Mouse (Mus musculus) lung, postnatal 0 days (tissue): Measurements from ENCODE around the gene Pde2a.

ENCODE experiments used
- CTCF ChIP-seq: IDR thresholded peaks from 2 replicates; pipeline ENCODE4 v1.5.1; 2016; ENCODE audit warnings: antibody characterized with exemption, mild to moderate bottlenecking
- EP300 ChIP-seq: IDR thresholded peaks from 2 replicates; pipeline ENCODE4 v1.6.1; 2016; ENCODE audit warnings: antibody characterized with exemption, mild to moderate bottlenecking, control low read depth

DNA sequence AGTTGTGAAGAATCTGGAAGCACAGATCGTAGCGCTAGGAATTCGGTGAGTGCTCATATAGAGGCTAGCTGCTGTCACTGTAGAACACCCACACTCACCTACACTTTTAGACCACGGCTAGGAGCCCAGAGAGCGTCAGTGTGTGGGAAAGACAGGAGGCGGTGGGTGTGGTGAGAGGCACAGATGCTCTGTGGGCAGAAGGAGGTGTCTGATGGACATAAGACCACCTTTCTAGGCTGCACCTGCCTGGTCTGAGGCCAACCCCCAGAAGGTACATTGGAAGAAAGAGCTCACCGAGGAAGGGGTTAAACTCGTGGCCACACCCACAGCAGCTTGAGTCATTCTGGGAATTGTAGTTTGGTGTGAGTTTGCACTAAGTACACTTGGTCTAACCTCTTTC is 5.2 kb downstream of the Pde2a start:
- TF ChIP-seq CTCF = no peak
- no peak for TF ChIP-seq EP300
